Mouse (Mus musculus) lung, postnatal 0 days (tissue): Measurements from ENCODE around the gene Rps6kl1. TPM values are rescaled to one million over a fixed set of nuclear protein-coding genes. Genes with fewer than 3 reads are reported as not detected.

Experiments used
- ATAC-seq: fragments of 200-750 bp; cut with Nextera tagmentation; 2 replicates; pipeline ENCODE4 v1.8.0; 2017; ENCODE audit warnings: moderate library complexity
- DNase-seq: peaks from one replicate; pipeline ENCODE4 v3.0.0-alpha.2; 2016; ENCODE audit warnings: low spot score
- H3K27ac ChIP-seq: fragments of 300-500 bp; sonication (generic); 2 replicates; pipeline ENCODE4 v1.5.1; 2014; ENCODE audit warnings: antibody characterized with exemption, mild to moderate bottlenecking, low read length, mixed read lengths
- H3K27me3 ChIP-seq: fragments of 300-500 bp; sonication (generic); replicated peaks from 2 replicates; pipeline ENCODE4 v1.6.1; 2014; ENCODE audit warnings: low read length, mixed read lengths; ENCODE audit not compliant: insufficient read depth
- H3K36me3 ChIP-seq: fragments of 300-500 bp; sonication (generic); 2 replicates; pipeline ENCODE4 v1.6.1; 2014; ENCODE audit warnings: low read length, mixed read lengths; ENCODE audit not compliant: insufficient read depth
- H3K4me1 ChIP-seq: fragments of 300-500 bp; sonication (generic); 2 replicates; pipeline ENCODE4 v1.6.1; 2014; ENCODE audit warnings: antibody characterized with exemption, low read depth, low read length, mixed read lengths; ENCODE audit not compliant: insufficient read depth
- H3K4me2 ChIP-seq: fragments of 300-500 bp; sonication (generic); replicated peaks from 2 replicates; pipeline ENCODE4 v1.6.1; 2014; ENCODE audit warnings: low read depth, mild to moderate bottlenecking, low read length, moderate library complexity, mixed read lengths
- H3K4me3 ChIP-seq: fragments of 300-500 bp; sonication (generic); 2 replicates; pipeline ENCODE4 v1.5.1; 2014; ENCODE audit warnings: low read depth, low read length
- H3K9ac ChIP-seq: fragments of 300-500 bp; sonication (generic); replicated peaks from 2 replicates; pipeline ENCODE4 v1.6.1; 2014; ENCODE audit warnings: low read depth, mild to moderate bottlenecking
- H3K9me3 ChIP-seq: fragments of 300-500 bp; sonication (generic); 2 replicates; pipeline ENCODE4 v1.6.1; 2016; ENCODE audit warnings: low read length, mixed read lengths
- CTCF ChIP-seq: IDR thresholded peaks from 2 replicates; pipeline ENCODE4 v1.5.1; 2016; ENCODE audit warnings: antibody characterized with exemption, mild to moderate bottlenecking
- EP300 ChIP-seq: IDR thresholded peaks from 2 replicates; pipeline ENCODE4 v1.6.1; 2016; ENCODE audit warnings: antibody characterized with exemption, mild to moderate bottlenecking, control low read depth
- WGBS: fragments of 180-500 bp; shearing (Covaris S2); extraction: QIAGEN DNeasy Blood & Tissue Kit; methylation state at CpG from one replicate; pipeline ENCODE4 v1.1.7; 2014; 5-methylcytosine and 5-hydroxymethylcytosine counted together
- polyA plus RNA-seq: library from polyadenylated mRNA; unstranded; fragments of >200 nt; fragmentation: Nextera tagmentation; extraction: Ambion mirVana; gene quantifications from 2 replicates; pipeline ENCODE4 v1.2.1, GENCODE M21; 2015

Rps6kl1 gene
- polyA plus RNA-seq, 1 experiment from 2014 or later: 0.82 TPM

- WGBS: 40% methylated on average over 18 of the region's 18 CpGs
- H3K4me2 ChIP-seq: no peak overlapping the region
Observed at GRCm38 (mm10) chr12:85140036-85140701, 10.9 kb downstream of the Rps6kl1 start.

GRCm38 (mm10) chr12:85136627-85137026 is 14.4 kb downstream of the Rps6kl1 start:
- no peak overlapping the region; the same call in 1 of the 2 replicates for H3K27ac ChIP-seq
- H3K9ac ChIP-seq: no peak overlapping the region

More at GRCm38 (mm10) chr12:85140036-85140701, 10.9 kb downstream of the Rps6kl1 start:
- Histone ChIP-seq H3K36me3 (no peaks in the 10 kb centered on the region), H3K9me3 (no peaks in the 10 kb centered on the region), H3K4me3 (no peak overlapping the region), H3K4me1 (no peaks in the 10 kb centered on the region; the same call in 1 of the 2 replicates), H3K9ac (no peak overlapping the region), H3K27me3 (no peaks in the 10 kb centered on the region), H3K27ac (no peak overlapping the region)
- TF ChIP-seq CTCF: no peak
- no peak for TF ChIP-seq EP300
- no peak for ATAC-seq
- no peak for DNase-seq

GRCm38 (mm10) chr12:85135513-85136470 is 15.3 kb downstream of the Rps6kl1 start:
- no peaks in the 10 kb centered on the region for H3K9me3 ChIP-seq
- H3K27ac ChIP-seq: no peak overlapping the region; the same call in 1 of the 2 replicates
- no peak overlapping the region for H3K4me3 ChIP-seq
- ATAC-seq: peak; percentile 67
- H3K27me3 ChIP-seq: no peaks in the 10 kb centered on the region
- TF ChIP-seq EP300 (no peak), CTCF (no peak)
- WGBS: 46% methylated on average over 19 of the region's 19 CpGs
- DNase-seq: peak; percentile 57
- H3K9ac ChIP-seq: no peak overlapping the region
- 0 out of 2 replicates have a peak overlapping the region, but pooled peaks have one; percentile 3 for H3K4me2 ChIP-seq
- H3K4me1 ChIP-seq: no peaks in the 10 kb centered on the region; the same call in 1 of the 2 replicates
- peaks cover 34% of the 10 kb centered on the region for H3K36me3 ChIP-seq

More at GRCm38 (mm10) chr12:85136627-85137026, 14.4 kb downstream of the Rps6kl1 start:
- Histone ChIP-seq H3K4me3 (no peak overlapping the region), H3K36me3 (peaks cover 26% of the 10 kb centered on the region), H3K27me3 (no peaks in the 10 kb centered on the region), H3K4me1 (no peaks in the 10 kb centered on the region; the same call in 1 of the 2 replicates), H3K4me2 (no peak overlapping the region), H3K9me3 (no peaks in the 10 kb centered on the region)
- ATAC-seq: peak; percentile 69
- 50% methylated on average over 4 of the region's 4 CpGs for WGBS
- peak; percentile 54 for DNase-seq
- TF ChIP-seq CTCF: peak; percentile 46
- TF ChIP-seq EP300: no peak

- Histone ChIP-seq H3K4me3 (no peak overlapping the region), H3K4me2 (no peak overlapping the region), H3K9me3 (no peaks in the 10 kb centered on the region), H3K4me1 (no peaks in the 10 kb centered on the region; the same call in 1 of the 2 replicates), H3K9ac (no peak overlapping the region), H3K27me3 (no peaks in the 10 kb centered on the region), H3K36me3 (peaks cover 49% of the 10 kb centered on the region), H3K27ac (no peak overlapping the region)
- TF ChIP-seq EP300 (no peak), CTCF (no peak)
- WGBS: 82% methylated on average over 8 of the region's 8 CpGs
- DNase-seq: no peak
- no peak for ATAC-seq
Observed at GRCm38 (mm10) chr12:85134043-85134794, 16.8 kb downstream of the Rps6kl1 start.

- peaks cover 67% of the 10 kb centered on the region for H3K36me3 ChIP-seq
- no peak for ATAC-seq
Observed at GRCm38 (mm10) chr12:85131361-85131760, 19.7 kb downstream of the Rps6kl1 start.

More at GRCm38 (mm10) chr12:85131361-85131760, 19.7 kb downstream of the Rps6kl1 start:
- Histone ChIP-seq H3K9me3 (no peaks in the 10 kb centered on the region), H3K4me2 (no peak overlapping the region), H3K4me3 (no peak overlapping the region), H3K27ac (no peak overlapping the region), H3K9ac (no peak overlapping the region), H3K4me1 (no peaks in the 10 kb centered on the region; the same call in 1 of the 2 replicates), H3K27me3 (no peaks in the 10 kb centered on the region)
- no peak for DNase-seq
- WGBS: 85% methylated on average over 6 of the region's 6 CpGs
- TF ChIP-seq EP300 (no peak), CTCF (no peak)
